Mouse (Mus musculus): ENCODE measurements at regions not wholly inside any gene's neighbourhood (a gene's known extent, or its start where the extent isn't known, plus 50 kb on each side); places are given as distances from the start of the nearest gene placed in this dataset.

GRCm38 (mm10) chr15:97596514-97597081 lies 109.0 kb downstream of the Rpap3 start:
- H3K4me3 ChIP-seq (ENCODE audit: low read depth, low read length), result no peak overlapping the region
- H3K27me3 ChIP-seq (ENCODE audit: insufficient read depth, low read length), result no peaks in the 10 kb centered on the region
- H3K27ac ChIP-seq (ENCODE audit: low read depth, low read length), result no peak overlapping the region
- H3K4me1 ChIP-seq (ENCODE audit: insufficient read depth, low read length), result no peaks in the 10 kb centered on the region
- no peak overlapping the region for H3K4me2 ChIP-seq (ENCODE audit: low read depth, low read length, poor library complexity, severe bottlenecking)
- H3K36me3 ChIP-seq (ENCODE audit: insufficient read depth, low read length), result no peaks in the 10 kb centered on the region
- no peak overlapping the region for H3K9ac ChIP-seq (replicated peaks; ENCODE audit: low read length, poor library complexity, severe bottlenecking)
- TF ChIP-seq CTCF (IDR thresholded peaks at IDR 0.05), result no peak
- 79% methylated on average over 8 of the region's 8 CpGs for WGBS
- DNase-seq (ENCODE audit: low spot score) (no peak), ATAC-seq (ENCODE audit: low FRiP score) (no peak)
- H3K9me3 ChIP-seq (ENCODE audit: low read length), result no peaks in the 10 kb centered on the region

GRCm38 (mm10) chr15:97595284-97595796 lies 110.3 kb downstream of the Rpap3 start:
- H3K27me3 ChIP-seq (ENCODE audit: insufficient read depth, low read length), result no peaks in the 10 kb centered on the region
- no peaks in the 10 kb centered on the region for H3K36me3 ChIP-seq (ENCODE audit: insufficient read depth, low read length)
- DNase-seq (ENCODE audit: low spot score), result no peak
- no peaks in the 10 kb centered on the region for H3K4me1 ChIP-seq (ENCODE audit: insufficient read depth, low read length)
- H3K9me3 ChIP-seq (ENCODE audit: low read length), result no peaks in the 10 kb centered on the region
- H3K27ac ChIP-seq (ENCODE audit: low read depth, low read length), result no peak overlapping the region
- H3K9ac ChIP-seq (replicated peaks; ENCODE audit: low read length, poor library complexity, severe bottlenecking), result no peak overlapping the region
- 79% methylated on average over 6 of the region's 6 CpGs for WGBS
- H3K4me2 ChIP-seq (ENCODE audit: low read depth, low read length, poor library complexity, severe bottlenecking), result no peak overlapping the region
- no peak for ATAC-seq (ENCODE audit: low FRiP score)
- no peak for TF ChIP-seq CTCF (IDR thresholded peaks at IDR 0.05)
- no peak overlapping the region for H3K4me3 ChIP-seq (ENCODE audit: low read depth, low read length)

- 54% methylated on average over 11 of the region's 11 CpGs for WGBS
- no peak overlapping the region for H3K4me2 ChIP-seq (ENCODE audit: low read depth, low read length, poor library complexity, severe bottlenecking)
- H3K4me3 ChIP-seq (ENCODE audit: low read depth, low read length), result no peak overlapping the region
- no peak for TF ChIP-seq CTCF (IDR thresholded peaks at IDR 0.05)
- no peaks in the 10 kb centered on the region for H3K9me3 ChIP-seq (ENCODE audit: low read length)
- DNase-seq (ENCODE audit: low spot score) (no peak), ATAC-seq (ENCODE audit: low FRiP score) (no peak)
- H3K4me1 ChIP-seq (ENCODE audit: insufficient read depth, low read length), result no peaks in the 10 kb centered on the region
- no peak overlapping the region for H3K27ac ChIP-seq (ENCODE audit: low read depth, low read length)
- H3K27me3 ChIP-seq (ENCODE audit: insufficient read depth, low read length), result no peaks in the 10 kb centered on the region
- no peak overlapping the region for H3K9ac ChIP-seq (replicated peaks; ENCODE audit: low read length, poor library complexity, severe bottlenecking)
- H3K36me3 ChIP-seq (ENCODE audit: insufficient read depth, low read length), result no peaks in the 10 kb centered on the region
Observed at GRCm38 (mm10) chr15:97593781-97594600, 111.6 kb downstream of the Rpap3 start.

- H3K27me3 ChIP-seq (ENCODE audit: insufficient read depth, low read length), result no peaks in the 10 kb centered on the region
- H3K4me3 ChIP-seq (ENCODE audit: low read depth, low read length), result no peak overlapping the region
- no peak overlapping the region for H3K9ac ChIP-seq (replicated peaks; ENCODE audit: low read length, poor library complexity, severe bottlenecking)
- H3K36me3 ChIP-seq (ENCODE audit: insufficient read depth, low read length), result no peaks in the 10 kb centered on the region
- H3K27ac ChIP-seq (ENCODE audit: low read depth, low read length), result no peak overlapping the region
- DNase-seq (ENCODE audit: low spot score) (no peak), ATAC-seq (ENCODE audit: low FRiP score) (no peak)
- H3K4me1 ChIP-seq (ENCODE audit: insufficient read depth, low read length), result no peaks in the 10 kb centered on the region
- H3K4me2 ChIP-seq (ENCODE audit: low read depth, low read length, poor library complexity, severe bottlenecking), result no peak overlapping the region
- H3K9me3 ChIP-seq (ENCODE audit: low read length), result no peaks in the 10 kb centered on the region
- no peak for TF ChIP-seq CTCF (IDR thresholded peaks at IDR 0.05)
- WGBS, result 48% methylated on average over 11 of the region's 11 CpGs
Observed at GRCm38 (mm10) chr15:97592786-97593185, 112.8 kb downstream of the Rpap3 start.

GRCm38 (mm10) chr15:97591406-97591805 lies 114.2 kb downstream of the Rpap3 start:
- WGBS, result 74% methylated on average over 4 of the region's 4 CpGs
- no peaks in the 10 kb centered on the region for H3K4me1 ChIP-seq (ENCODE audit: insufficient read depth, low read length)
- H3K9me3 ChIP-seq (ENCODE audit: low read length), result no peaks in the 10 kb centered on the region
- no peak for TF ChIP-seq CTCF (IDR thresholded peaks at IDR 0.05)
- H3K4me3 ChIP-seq (ENCODE audit: low read depth, low read length), result no peak overlapping the region
- no peaks in the 10 kb centered on the region for H3K27me3 ChIP-seq (ENCODE audit: insufficient read depth, low read length)
- no peak overlapping the region for H3K27ac ChIP-seq (ENCODE audit: low read depth, low read length)
- ATAC-seq (ENCODE audit: low FRiP score) (no peak), DNase-seq (ENCODE audit: low spot score) (no peak)
- no peaks in the 10 kb centered on the region for H3K36me3 ChIP-seq (ENCODE audit: insufficient read depth, low read length)
- H3K4me2 ChIP-seq (ENCODE audit: low read depth, low read length, poor library complexity, severe bottlenecking), result no peak overlapping the region
- no peak overlapping the region for H3K9ac ChIP-seq (replicated peaks; ENCODE audit: low read length, poor library complexity, severe bottlenecking)

- Histone ChIP-seq H3K4me3 (ENCODE audit: low read depth, low read length) (no peak overlapping the region), H3K27ac (ENCODE audit: low read depth, low read length) (no peak overlapping the region), H3K4me2 (ENCODE audit: low read depth, low read length, poor library complexity, severe bottlenecking) (no peak overlapping the region), H3K27me3 (ENCODE audit: insufficient read depth, low read length) (no peaks in the 10 kb centered on the region), H3K36me3 (ENCODE audit: insufficient read depth, low read length) (no peaks in the 10 kb centered on the region), H3K9me3 (ENCODE audit: low read length) (no peaks in the 10 kb centered on the region), H3K4me1 (ENCODE audit: insufficient read depth, low read length) (no peaks in the 10 kb centered on the region), H3K9ac (replicated peaks; ENCODE audit: low read length, poor library complexity, severe bottlenecking) (no peak overlapping the region)
- ATAC-seq (ENCODE audit: low FRiP score) (no peak), DNase-seq (ENCODE audit: low spot score) (no peak)
- TF ChIP-seq CTCF (IDR thresholded peaks at IDR 0.05), result no peak
- 87% methylated on average over 7 of the region's 7 CpGs for WGBS
Observed at GRCm38 (mm10) chr15:97590732-97591292, 114.8 kb downstream of the Rpap3 start.
